Mouse (Mus musculus) heart, postnatal 0 days (tissue): Measurements from ENCODE around the gene Bicral. TPM values are rescaled to one million over a fixed set of nuclear protein-coding genes. Genes with fewer than 3 reads are reported as not detected.
"Not testable (repeated sequence)": the region's sequence is repeated elsewhere in the genome, so short reads cannot be mapped to it uniquely, and the experiment has no call there.

Experiments
- ATAC-seq: fragments of 200-750 bp; cut with Nextera tagmentation; 2 replicates; pipeline ENCODE4 v1.8.0; 2017; ENCODE audit warnings: low read depth, moderate number of reproducible peaks, moderate library complexity; ENCODE audit not compliant: insufficient read depth
- DNase-seq: peaks from one replicate; pipeline ENCODE4 v3.0.0-alpha.2; 2016; ENCODE audit warnings: low spot score
- H3K27ac ChIP-seq: fragments of 300-500 bp; sonication (generic); 2 replicates; pipeline ENCODE4 v1.5.1; 2014; ENCODE audit warnings: low read depth, mild to moderate bottlenecking
- H3K27me3 ChIP-seq: fragments of 300-500 bp; sonication (generic); 2 replicates; pipeline ENCODE4 v1.6.1; 2014; ENCODE audit warnings: low read length, mixed read lengths; ENCODE audit not compliant: control insufficient read depth, insufficient read depth
- H3K36me3 ChIP-seq: fragments of 300-500 bp; sonication (generic); replicated peaks from 2 replicates; pipeline ENCODE4 v1.6.1; 2014; ENCODE audit warnings: low read length, mixed read lengths; ENCODE audit not compliant: control insufficient read depth, insufficient read depth
- H3K4me1 ChIP-seq: fragments of 300-500 bp; sonication (generic); 2 replicates; pipeline ENCODE4 v1.6.1; 2014; ENCODE audit warnings: antibody characterized with exemption; ENCODE audit not compliant: control insufficient read depth, insufficient read depth
- H3K4me2 ChIP-seq: fragments of 300-500 bp; sonication (generic); 2 replicates; pipeline ENCODE4 v1.6.1; 2014; ENCODE audit warnings: low read depth, mild to moderate bottlenecking, low read length, moderate library complexity
- H3K4me3 ChIP-seq: fragments of 300-500 bp; sonication (generic); 2 replicates; pipeline ENCODE4 v1.5.1; 2014; ENCODE audit warnings: low read depth, low read length
- H3K9ac ChIP-seq: fragments of 300-500 bp; sonication (generic); replicated peaks from 2 replicates; pipeline ENCODE4 v1.6.1; 2014; ENCODE audit warnings: low read depth, low read length, mixed read lengths
- H3K9me3 ChIP-seq: fragments of 300-500 bp; sonication (generic); replicated peaks from 2 replicates; pipeline ENCODE4 v1.6.1; 2016; ENCODE audit warnings: low read length; ENCODE audit not compliant: control insufficient read depth
- CTCF ChIP-seq: IDR thresholded peaks from 2 replicates; pipeline ENCODE4 v1.5.1; 2016; ENCODE audit warnings: antibody characterized with exemption, control low read depth, low read depth
- EP300 ChIP-seq: IDR thresholded peaks from 2 replicates; pipeline ENCODE4 v1.6.1; 2016; ENCODE audit warnings: antibody characterized with exemption, low read depth
- WGBS: fragments of 180-500 bp; shearing (Covaris S2); extraction: QIAGEN DNeasy Blood & Tissue Kit; methylation state at CpG from one replicate; pipeline ENCODE4 v1.1.7; 2014; 5-methylcytosine and 5-hydroxymethylcytosine counted together
- polyA plus RNA-seq: library from polyadenylated mRNA; unstranded; fragments of >200 nt; fragmentation: Nextera tagmentation; extraction: Ambion mirVana; gene quantifications from 2 replicates; pipeline ENCODE4 v1.2.1, GENCODE M21; 2015
- total RNA-seq: library from RNA; depleted of rRNA; stranded (reverse); fragments of >200 nt; gene quantifications from 2 replicates; pipeline ENCODE4 v1.2.3, GENCODE M21; 2014; ENCODE audit warnings: low replicate concordance

Gene Bicral
- total and polyA plus RNA-seq, 2 experiments from 2014 or later: 1.8 to 3.6 TPM

GRCm38 (mm10) chr17:46767868-46768267, 90.4 kb downstream of the Bicral start:
- 47% methylated on average over 8 of the region's 8 CpGs for WGBS
- Histone ChIP-seq H3K27me3 (no peaks in the 10 kb centered on the region), H3K36me3 (no peaks in the 10 kb centered on the region), H3K9me3 (no peaks in the 10 kb centered on the region), H3K27ac (no peak overlapping the region), H3K9ac (no peak overlapping the region), H3K4me1 (no peaks in the 10 kb centered on the region), H3K4me3 (no peak overlapping the region), H3K4me2 (no peak overlapping the region)
- DNase-seq (no peak), ATAC-seq (no peak)
- TF ChIP-seq CTCF (no peak), EP300 (no peak)

- not testable (repeated sequence) for H3K4me3 ChIP-seq, H3K4me1 ChIP-seq, H3K4me2 ChIP-seq, H3K36me3 ChIP-seq, H3K27ac ChIP-seq, H3K27me3 ChIP-seq, H3K9ac ChIP-seq, H3K9me3 ChIP-seq, DNase-seq, ATAC-seq
- WGBS: 47% methylated on average over 8 of the region's 9 CpGs
These were observed 93.4 kb downstream of the Bicral start for GRCm38 (mm10) chr17:46764916-46765315.

- H3K27ac ChIP-seq: no peak within 1 kb of the TSS
- no peaks in the 10 kb centered on the region for H3K9me3 ChIP-seq
- no peaks in the 10 kb centered on the region for H3K4me1 ChIP-seq
- H3K4me2 ChIP-seq: no peak within 1 kb of the TSS; the same call in 1 of the 2 replicates
- ATAC-seq (no peak), DNase-seq (no peak)
- TF ChIP-seq CTCF (no peak), EP300 (no peak)
- H3K27me3 ChIP-seq: no peaks in the 10 kb centered on the region
- WGBS: 56% methylated on average over 2 of the region's 2 CpGs
- H3K9ac ChIP-seq: no peak within 1 kb of the TSS
- no peaks in the 10 kb centered on the region for H3K36me3 ChIP-seq
- H3K4me3 ChIP-seq: no peak within 1 kb of the TSS; the same call in 1 of the 2 replicates
These were observed 94.7 kb downstream of the Bicral start, which contains the start of gene Ptcra for GRCm38 (mm10) chr17:46763544-46763943. Gene Ptcra, minus strand, starts transcription at chr17:46763712.

GRCm38 (mm10) chr17:46758753-46759152, 99.5 kb downstream of the Bicral start:
- WGBS: 75% methylated on average over 12 of the region's 12 CpGs
- H3K36me3 ChIP-seq: no peaks in the 10 kb centered on the region

GRCm38 (mm10) chr17:46751794-46752556, 106.3 kb downstream of the Bicral start, which contains the start of gene Cnpy3:
Gene Cnpy3, minus strand, starts transcription at chr17:46752214.
- H3K9ac ChIP-seq: peak within 1 kb of the TSS; percentile 74
- no peaks in the 10 kb centered on the region for H3K9me3 ChIP-seq
- no peaks in the 10 kb centered on the region; the same call in 1 of the 2 replicates for H3K36me3 ChIP-seq
- H3K4me2 ChIP-seq: peak within 1 kb of the TSS; percentile 71
- peak within 1 kb of the TSS; percentile 90 for H3K27ac ChIP-seq
- ATAC-seq (peak; percentile 98), DNase-seq (peak; percentile 98)
- H3K4me3 ChIP-seq: peak within 1 kb of the TSS; percentile 78
- 1% methylated on average over 58 of the region's 58 CpGs for WGBS
- 0 out of 2 replicates have a peak, but pooled peaks cover 7% of the 10 kb centered on the region for H3K4me1 ChIP-seq
- TF ChIP-seq CTCF (no peak), EP300 (peak; percentile 91)
- H3K27me3 ChIP-seq: no peaks in the 10 kb centered on the region

More at GRCm38 (mm10) chr17:46758753-46759152, 99.5 kb downstream of the Bicral start:
- Histone ChIP-seq H3K4me2 (no peak overlapping the region), H3K4me3 (no peak overlapping the region), H3K27me3 (no peaks in the 10 kb centered on the region), H3K4me1 (no peaks in the 10 kb centered on the region), H3K9me3 (no peaks in the 10 kb centered on the region), H3K27ac (no peak overlapping the region), H3K9ac (no peak overlapping the region)
- DNase-seq (no peak), ATAC-seq (no peak)
- TF ChIP-seq EP300: no peak
- TF ChIP-seq CTCF: no peak
